Mouse (Mus musculus): ENCODE data around the gene Foxi1.

- no peak for TF ChIP-seq CTCF (IDR thresholded peaks at IDR 0.05; ENCODE audit: extremely low read depth, insufficient read length, insufficient replicate concordance, low read depth, low read length)
- TF ChIP-seq POLR2A (IDR thresholded peaks at IDR 0.05; ENCODE audit: low read depth, low read length), result no peak
Measured at GRCm38 (mm10) chr11:34227180-34227579, 19.3 kb upstream of the Foxi1 start.
